Mouse (Mus musculus): ENCODE results near the gene Cd47.

DNA sequence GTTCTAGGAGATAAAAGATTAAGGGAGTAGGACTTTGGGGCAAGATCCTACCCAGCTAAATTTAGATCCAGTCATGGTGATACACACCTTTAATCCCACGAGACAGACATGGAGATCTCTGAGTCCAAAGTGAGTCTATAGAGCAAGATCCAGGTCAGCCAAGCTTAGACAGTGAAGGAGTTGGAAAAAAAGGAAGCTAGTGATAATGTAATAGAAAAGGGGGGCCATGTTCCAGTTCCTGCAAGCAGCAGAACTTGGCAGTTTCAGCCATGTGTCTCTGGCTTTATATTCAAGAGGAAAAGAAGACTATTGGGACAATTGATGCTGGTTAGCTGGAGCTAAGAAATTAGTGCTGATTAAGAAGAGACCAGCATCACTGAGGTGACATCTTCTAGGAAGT is 43.4 kb downstream of the Cd47 start:
- TF ChIP-seq CTCF (IDR thresholded peaks at IDR 0.05; ENCODE audit: extremely low read depth, insufficient read depth, insufficient read length, insufficient replicate concordance) (no peak), POLR2A (IDR thresholded peaks at IDR 0.05; ENCODE audit: low read depth, low read length) (no peak)
